ENCODE assay signal across 17 mouse cellular contexts in genomic region chr4:25488479-25489069, GRCm38 (mm10).
DNase-seq lines count a peak whose midpoint lies in the region; ATAC-seq lines count a peak whose summit lies in the region.
"Had no signal": no experiment of that assay in that cellular context is flagged by ENCODE, and none has a peak within 500 bp of the region (broad histone marks: within the 10 kb centered on the region; RNA-seq: fewer than 3 reads in every experiment).

No protein-coding gene starts in this region.

- H3K27ac ChIP-seq in midbrain, embryonic 16.5 days (ENCODE audit: low read length) = no peak overlapping the region
- H3K27ac ChIP-seq in midbrain, embryonic 11.5 days (ENCODE audit: low read depth, low read length) = no peak overlapping the region
- H3K27ac ChIP-seq: embryonic facial prominence, embryonic 10.5 days; embryonic facial prominence, embryonic 12.5 days; forebrain, embryonic 13.5 days had no signal

- H3K4me1 ChIP-seq in midbrain, embryonic 16.5 days (ENCODE audit: control insufficient read depth, insufficient read depth, low read length) = no peaks in the 10 kb centered on the region
- no peaks in the 10 kb centered on the region for H3K4me1 ChIP-seq in midbrain, embryonic 11.5 days (ENCODE audit: control insufficient read depth, insufficient read depth, low read length)
- H3K4me1 ChIP-seq: embryonic facial prominence, embryonic 10.5 days; embryonic facial prominence, embryonic 12.5 days had no signal

- DNase-seq in layer of hippocampus, adult 9-11 months = peak; percentile 5
- DNase-seq in layer of hippocampus, postnatal 36 days = no peak
- DNase-seq in midbrain, embryonic 11.5 days (ENCODE audit: low spot score, missing footprints) = no peak
- DNase-seq: adrenal gland, adult 2 months; adrenal gland, postnatal 10 days; adrenal gland, postnatal 25 days; cerebellum, adult 11-12 months; cerebellum, adult 2 months; cerebellum, adult 9-10 months; cerebellum, postnatal 10 days; cerebellum, postnatal 25 days had no signal

- ATAC-seq in midbrain, embryonic 16.5 days = peak; percentile 68
- no peak for ATAC-seq in midbrain, embryonic 11.5 days (ENCODE audit: low FRiP score)
- no peak for ATAC-seq in megakaryocyte, adult 5-6 weeks (ENCODE audit: poor library complexity, severe bottlenecking)
- ATAC-seq: forebrain, embryonic 13.5 days; forebrain, embryonic 16.5 days had no signal

- H3K4me3 ChIP-seq in midbrain, embryonic 16.5 days (ENCODE audit: low read depth, low read length) = no peak overlapping the region
- H3K4me3 ChIP-seq in midbrain, embryonic 11.5 days (ENCODE audit: low read depth, low read length) = no peak overlapping the region
- H3K4me3 ChIP-seq: embryonic facial prominence, embryonic 10.5 days; embryonic facial prominence, embryonic 12.5 days; forebrain, embryonic 13.5 days had no signal

- no peaks in the 10 kb centered on the region for H3K27me3 ChIP-seq in midbrain, embryonic 16.5 days (ENCODE audit: control insufficient read depth, insufficient read depth, low read depth, low read length)
- no peaks in the 10 kb centered on the region for H3K27me3 ChIP-seq in midbrain, embryonic 11.5 days (ENCODE audit: control insufficient read depth, insufficient read depth, low read length)
- H3K27me3 ChIP-seq: embryonic facial prominence, embryonic 12.5 days; forebrain, embryonic 13.5 days had no signal

- no peaks in the 10 kb centered on the region for H3K36me3 ChIP-seq in midbrain, embryonic 16.5 days (ENCODE audit: control insufficient read depth, insufficient read depth, low read length)
- no peaks in the 10 kb centered on the region for H3K36me3 ChIP-seq in midbrain, embryonic 11.5 days (ENCODE audit: control insufficient read depth, insufficient read depth, low read length)
- H3K36me3 ChIP-seq: embryonic facial prominence, embryonic 10.5 days; embryonic facial prominence, embryonic 12.5 days had no signal

- H3K4me2 ChIP-seq in midbrain, embryonic 16.5 days (ENCODE audit: low read length) = no peak overlapping the region
- no peak overlapping the region for H3K4me2 ChIP-seq in midbrain, embryonic 11.5 days
- H3K4me2 ChIP-seq: embryonic facial prominence, embryonic 12.5 days; forebrain, embryonic 13.5 days had no signal

- no peaks in the 10 kb centered on the region for H3K9me3 ChIP-seq in midbrain, embryonic 16.5 days (replicated peaks; ENCODE audit: control insufficient read depth, low read length, poor library complexity, severe bottlenecking)
- H3K9me3 ChIP-seq in midbrain, embryonic 11.5 days (ENCODE audit: control insufficient read depth, low read length) = no peaks in the 10 kb centered on the region
- H3K9me3 ChIP-seq: embryonic facial prominence, embryonic 10.5 days; embryonic facial prominence, embryonic 12.5 days; forebrain, embryonic 13.5 days had no signal

- no peak overlapping the region for H3K9ac ChIP-seq in midbrain, embryonic 16.5 days (ENCODE audit: low read depth, low read length)
- no peak overlapping the region for H3K9ac ChIP-seq in midbrain, embryonic 11.5 days (ENCODE audit: low read length)
- H3K9ac ChIP-seq: embryonic facial prominence, embryonic 12.5 days; forebrain, embryonic 13.5 days had no signal

- 55% methylated on average over 1 of the region's 1 CpGs for WGBS in midbrain, embryonic 16.5 days
- WGBS in midbrain, embryonic 11.5 days = 81% methylated on average over 1 of the region's 1 CpGs
